Mouse (Mus musculus): ENCODE measurements around the gene Gm21748. TPM values are rescaled to one million over a fixed set of nuclear protein-coding genes. Genes with fewer than 3 reads are reported as not detected.
"Not testable (repeated sequence)": the region's sequence is repeated elsewhere in the genome, so short reads cannot be mapped to it uniquely, and the experiment has no call there.

The Gm21748 gene
- not detected in 2 replicates for total RNA-seq (2017)

- ATAC-seq (ENCODE audit: extremely low read depth, insufficient number of reproducible peaks, low FRiP score, poor library complexity, severe bottlenecking) = not testable (repeated sequence)
Measured at GRCm38 (mm10) chrY:90839077-90839476, at the start of gene Gm21748. Gm21748 (minus strand) TSS chrY:90839177.

Other genes with a start within 250 kb of the Gm21748 start
- gene Gm21860, start 84.4 kb downstream of the Gm21748 start, total RNA-seq (2017) = not detected in 2 replicates
- gene Gm47283, start 54.4 kb downstream of the Gm21748 start, total RNA-seq (2017) = not detected in 2 replicates

Data from neutrophil, adult 5-6 weeks (primary cell).